Mouse (Mus musculus) thymus, adult 2 months (tissue): ENCODE measurements around the gene Rbm17. TPM values are rescaled to one million over a fixed set of nuclear protein-coding genes. Genes with fewer than 3 reads are reported as not detected.

Experiments used
- DNase-seq: peaks from one replicate; pipeline ENCODE4 v3.0.0; 2021
- H3K27ac ChIP-seq: fragments of 200-500 bp; 2 replicates; pipeline ENCODE4 v1.5.1; 2012; ENCODE audit warnings: low read length, control low read depth; ENCODE audit not compliant: control insufficient read depth, insufficient read depth
- H3K27me3 ChIP-seq: fragments of 200-500 bp; 2 replicates; pipeline ENCODE4 v1.6.1; 2012; ENCODE audit warnings: mild to moderate bottlenecking, low read length, moderate library complexity, mixed read lengths; ENCODE audit not compliant: control insufficient read depth, insufficient read depth
- H3K36me3 ChIP-seq: fragments of 200-500 bp; 2 replicates; pipeline ENCODE4 v1.6.1; 2012; ENCODE audit warnings: mild to moderate bottlenecking, low read length, moderate library complexity; ENCODE audit not compliant: control insufficient read depth, insufficient read depth
- H3K4me1 ChIP-seq: fragments of 200-500 bp; replicated peaks from 2 replicates; pipeline ENCODE4 v1.6.1; 2012; ENCODE audit warnings: low read length; ENCODE audit not compliant: control insufficient read depth, insufficient read depth
- H3K4me3 ChIP-seq: fragments of 200-500 bp; 2 replicates; pipeline ENCODE4 v1.5.1; 2012; ENCODE audit warnings: mild to moderate bottlenecking, low read length, control low read depth, moderate library complexity; ENCODE audit not compliant: control insufficient read depth, insufficient read depth
- CTCF ChIP-seq: fragments of 200-500 bp; IDR thresholded peaks from 2 replicates; pipeline ENCODE4 v1.5.1; 2012; ENCODE audit warnings: mild to moderate bottlenecking, control low read depth, low read length, moderate library complexity, borderline replicate concordance; ENCODE audit not compliant: control insufficient read depth, poor library complexity, insufficient read depth; ENCODE audit errors: extremely low read depth
- POLR2A ChIP-seq: fragments of 200-500 bp; IDR thresholded peaks from 2 replicates; pipeline ENCODE4 v1.6.1; 2012; ENCODE audit warnings: mild to moderate bottlenecking, low read length, control low read depth, moderate library complexity; ENCODE audit not compliant: control insufficient read depth, poor library complexity, insufficient read depth; ENCODE audit errors: extremely low read depth
- WGBS: fragments of 180-500 bp; shearing (Covaris S2); methylation state at CpG from one replicate; pipeline ENCODE4 v1.1.7; 2018; 5-methylcytosine and 5-hydroxymethylcytosine counted together
- polyA plus RNA-seq: library from polyadenylated mRNA; depleted of rRNA; stranded (reverse); fragments of >200 nt; gene quantifications from 2 replicates; pipeline ENCODE4 v1.2.3, GENCODE M21; 2012

Gene Rbm17
- polyA plus RNA-seq, 1 experiment: 84.8 TPM

- TF ChIP-seq POLR2A: no peak
- TF ChIP-seq CTCF: no peak
- no peaks in the 10 kb centered on the region for H3K36me3 ChIP-seq
- no peak for DNase-seq
- H3K27ac ChIP-seq: peak overlapping the region; percentile 25
- WGBS: 3% methylated on average over 15 of the region's 15 CpGs
- H3K4me3 ChIP-seq: peak overlapping the region; percentile 74
- H3K4me1 ChIP-seq: peaks cover 16% of the 10 kb centered on the region
- H3K27me3 ChIP-seq: no peaks in the 10 kb centered on the region
Observed at GRCm38 (mm10) chr2:11552966-11553451, 50.9 kb downstream of the Rbm17 start.

GRCm38 (mm10) chr2:11552297-11552821 lies 51.6 kb downstream of the Rbm17 start:
- DNase-seq: peak; percentile 40
- TF ChIP-seq POLR2A (no peak), CTCF (no peak)
- no peaks in the 10 kb centered on the region for H3K27me3 ChIP-seq
- H3K36me3 ChIP-seq: no peaks in the 10 kb centered on the region
- 5% methylated on average over 9 of the region's 9 CpGs for WGBS
- H3K4me3 ChIP-seq: peak overlapping the region; percentile 74
- H3K4me1 ChIP-seq: peaks cover 19% of the 10 kb centered on the region
- H3K27ac ChIP-seq: peak overlapping the region; percentile 25

- no peak overlapping the region for H3K27ac ChIP-seq
- H3K27me3 ChIP-seq: no peaks in the 10 kb centered on the region
- DNase-seq: no peak
- no peak for TF ChIP-seq CTCF
- TF ChIP-seq POLR2A: no peak
- H3K4me1 ChIP-seq: peaks cover 24% of the 10 kb centered on the region
- no peaks in the 10 kb centered on the region for H3K36me3 ChIP-seq
- 40% methylated on average over 1 of the region's 1 CpGs for WGBS
- H3K4me3 ChIP-seq: no peak overlapping the region
Observed at GRCm38 (mm10) chr2:11551726-11552125, 52.2 kb downstream of the Rbm17 start.

GRCm38 (mm10) chr2:11548508-11548907 lies 55.4 kb downstream of the Rbm17 start:
- DNase-seq: peak; percentile 33
- Histone ChIP-seq H3K4me1 (peaks cover 44% of the 10 kb centered on the region), H3K4me3 (no peak overlapping the region), H3K27me3 (no peaks in the 10 kb centered on the region), H3K36me3 (no peaks in the 10 kb centered on the region), H3K27ac (peak overlapping the region; percentile 81)
- TF ChIP-seq CTCF: no peak
- TF ChIP-seq POLR2A: no peak
- 5% methylated on average over 10 of the region's 10 CpGs for WGBS

GRCm38 (mm10) chr2:11547609-11548008 lies 56.3 kb downstream of the Rbm17 start:
- Histone ChIP-seq H3K4me3 (no peak overlapping the region), H3K36me3 (no peaks in the 10 kb centered on the region), H3K27me3 (no peaks in the 10 kb centered on the region), H3K4me1 (peaks cover 44% of the 10 kb centered on the region), H3K27ac (no peak overlapping the region; the same call in 1 of the 2 replicates)
- DNase-seq: peak; percentile 60
- TF ChIP-seq CTCF (no peak), POLR2A (no peak)
- 44% methylated on average over 2 of the region's 2 CpGs for WGBS

DNA sequence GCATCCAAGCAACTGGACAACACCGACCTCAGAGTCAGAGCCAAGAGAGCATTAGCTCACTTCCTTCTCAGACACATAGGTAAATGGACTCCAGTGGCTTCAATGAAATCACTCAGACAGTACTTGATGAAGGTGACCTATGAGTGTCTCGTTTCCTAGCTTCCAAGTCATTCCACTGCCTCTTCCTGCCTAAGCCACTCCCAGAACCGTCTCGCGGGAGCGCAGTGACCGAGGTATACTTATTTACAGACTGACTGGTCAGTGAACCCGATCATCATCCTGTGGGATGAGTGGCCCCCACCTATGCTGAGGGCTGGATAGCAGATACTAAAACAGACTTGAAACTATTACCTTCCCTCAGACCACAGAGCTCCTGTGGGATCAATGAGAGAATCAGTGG lies 57.9 kb downstream of the Rbm17 start:
- TF ChIP-seq POLR2A (no peak), CTCF (no peak)
- peaks cover 40% of the 10 kb centered on the region for H3K4me1 ChIP-seq
- no peak overlapping the region for H3K27ac ChIP-seq
- H3K4me3 ChIP-seq: no peak overlapping the region
- WGBS: 95% methylated on average over 8 of the region's 8 CpGs
- DNase-seq: no peak
- no peaks in the 10 kb centered on the region for H3K36me3 ChIP-seq
- no peaks in the 10 kb centered on the region for H3K27me3 ChIP-seq

DNA sequence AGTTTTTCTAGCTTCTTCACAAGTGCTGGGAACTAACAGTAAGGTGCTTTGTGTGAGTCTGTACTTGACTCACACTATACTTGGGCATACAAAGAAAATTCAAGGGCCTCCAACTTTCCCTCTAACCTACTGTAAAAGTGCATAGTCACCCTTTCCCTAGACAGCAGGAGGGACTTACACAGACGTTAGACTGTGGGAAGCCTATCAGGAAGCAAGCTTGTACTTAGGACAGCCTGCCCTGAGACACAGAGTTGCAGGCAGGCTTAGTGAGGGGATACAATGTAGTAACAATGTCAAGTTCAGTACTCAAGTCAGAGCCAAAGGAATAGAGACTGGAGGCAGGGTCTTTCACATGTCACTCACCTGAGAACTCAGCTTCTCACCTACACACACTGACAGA lies 58.6 kb downstream of the Rbm17 start:
- H3K36me3 ChIP-seq: no peaks in the 10 kb centered on the region
- H3K27me3 ChIP-seq: no peaks in the 10 kb centered on the region
- WGBS: 33% methylated on average over 1 of the region's 1 CpGs
- TF ChIP-seq CTCF (no peak), POLR2A (no peak)
- no peak overlapping the region for H3K4me3 ChIP-seq
- no peak overlapping the region for H3K27ac ChIP-seq
- DNase-seq: no peak
- peaks cover 40% of the 10 kb centered on the region for H3K4me1 ChIP-seq
